Mouse (Mus musculus): ENCODE measurements around the gene Adgrg7.

The Adgrg7 gene

DNA sequence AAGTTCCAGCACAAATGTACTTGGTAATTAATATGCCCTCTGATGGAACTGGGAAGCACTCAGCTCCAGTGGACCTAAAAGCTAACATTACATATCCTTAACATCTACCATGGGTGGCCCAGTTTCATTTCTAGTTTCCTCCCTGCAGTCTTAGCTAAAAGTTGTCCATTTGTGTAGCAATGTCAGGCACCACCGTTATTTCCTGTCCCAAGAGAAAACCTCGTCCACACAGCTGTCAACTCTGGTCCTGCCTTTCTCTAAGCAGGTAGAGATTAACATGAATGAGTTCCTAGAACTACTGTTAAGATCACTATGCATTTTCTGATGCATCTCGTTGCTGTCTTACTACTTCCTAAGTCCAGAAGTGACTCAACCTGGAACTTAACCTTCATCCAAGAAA lies 80.0 kb downstream of the Adgrg7 start:
- in situ Hi-C loops (cut with MseI, MboI): no loop called here

- in situ Hi-C loops (cut with MseI, MboI): no loop called here
Measured at GRCm38 (mm10) chr16:56710071-56710470, 85.6 kb downstream of the Adgrg7 start.

GRCm38 (mm10) chr16:56705731-56706130 lies 89.9 kb downstream of the Adgrg7 start:
- in situ Hi-C loops (cut with MseI, MboI): no loop called here

GRCm38 (mm10) chr16:56700898-56701297 lies 94.8 kb downstream of the Adgrg7 start:
- in situ Hi-C loops (cut with MseI, MboI): no loop called here

DNA sequence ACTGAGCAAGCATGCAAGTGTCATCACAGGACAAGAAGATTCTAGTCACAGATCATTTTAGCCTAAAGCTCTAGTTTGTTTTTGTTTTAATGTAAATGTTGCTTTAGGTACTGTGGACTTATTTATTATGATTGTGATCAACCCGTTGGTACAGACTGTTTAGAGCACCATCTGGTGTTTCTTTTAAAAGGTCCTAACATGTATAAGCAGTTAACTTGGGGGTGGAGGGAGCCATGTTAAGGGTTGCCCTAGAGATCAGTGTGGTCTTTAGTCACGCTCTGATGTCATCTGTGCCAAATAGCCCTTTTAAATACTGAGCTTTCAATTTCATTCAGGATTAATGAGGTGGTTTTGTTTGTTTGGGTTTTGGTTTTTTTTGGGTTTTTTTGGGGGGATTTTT lies 99.2 kb downstream of the Adgrg7 start:
- in situ Hi-C loops (cut with MseI, MboI): no loop called here

- in situ Hi-C loops (cut with MseI, MboI): no loop called here
Measured at GRCm38 (mm10) chr16:56690715-56691114, 104.9 kb downstream of the Adgrg7 start.

- in situ Hi-C loops (cut with MseI, MboI): no loop called here
Measured at GRCm38 (mm10) chr16:56686747-56687146, 108.9 kb downstream of the Adgrg7 start.

GRCm38 (mm10) chr16:56681010-56681645 lies 114.5 kb downstream of the Adgrg7 start:
- in situ Hi-C loops (cut with MseI, MboI): no loop called here

- in situ Hi-C loops (cut with MseI, MboI): no loop called here
Measured at GRCm38 (mm10) chr16:56677146-56677545, 118.5 kb downstream of the Adgrg7 start.

Measured in mouse trophoblast stem cell (cell line).